Mouse (Mus musculus) midbrain, embryonic 11.5 days (tissue): ENCODE measurements around the gene Ubp1. TPM values are rescaled to one million over a fixed set of nuclear protein-coding genes. Genes with fewer than 3 reads are reported as not detected.

Experiments used
- ATAC-seq: fragments of 200-750 bp; cut with Nextera tagmentation; 2 replicates; pipeline ENCODE4 v1.8.0; 2017; ENCODE audit warnings: moderate TSS enrichment, moderate library complexity; ENCODE audit not compliant: low FRiP score
- DNase-seq: peaks from one replicate; pipeline ENCODE4 v3.0.0; 2015; ENCODE audit warnings: low spot score; ENCODE audit errors: missing footprints
- H3K27ac ChIP-seq: fragments of 300-500 bp; sonication (generic); 2 replicates; pipeline ENCODE4 v1.5.1; 2014; ENCODE audit warnings: low read depth, low read length
- H3K27me3 ChIP-seq: fragments of 300-500 bp; sonication (generic); 2 replicates; pipeline ENCODE4 v1.6.1; 2014; ENCODE audit warnings: mild to moderate bottlenecking, low read length, moderate library complexity, mixed read lengths; ENCODE audit not compliant: control insufficient read depth, insufficient read depth
- H3K36me3 ChIP-seq: fragments of 300-500 bp; sonication (generic); 2 replicates; pipeline ENCODE4 v1.6.1; 2014; ENCODE audit warnings: mild to moderate bottlenecking, low read length, moderate library complexity, mixed read lengths; ENCODE audit not compliant: control insufficient read depth, insufficient read depth
- H3K4me1 ChIP-seq: fragments of 300-500 bp; sonication (generic); 2 replicates; pipeline ENCODE4 v1.6.1; 2014; ENCODE audit warnings: low read length; ENCODE audit not compliant: control insufficient read depth, insufficient read depth
- H3K4me2 ChIP-seq: fragments of 300-500 bp; sonication (generic); 2 replicates; pipeline ENCODE4 v1.6.1; 2014; ENCODE audit warnings: mild to moderate bottlenecking, moderate library complexity
- H3K4me3 ChIP-seq: fragments of 300-500 bp; sonication (generic); 2 replicates; pipeline ENCODE4 v1.5.1; 2014; ENCODE audit warnings: low read depth, low read length
- H3K9ac ChIP-seq: fragments of 300-500 bp; sonication (generic); 2 replicates; pipeline ENCODE4 v1.6.1; 2014; ENCODE audit warnings: low read length
- H3K9me3 ChIP-seq: fragments of 300-500 bp; sonication (generic); 2 replicates; pipeline ENCODE4 v1.6.1; 2016; ENCODE audit warnings: low read length; ENCODE audit not compliant: control insufficient read depth
- WGBS: fragments of 180-500 bp; shearing (Covaris S2); extraction: QIAGEN DNeasy Blood & Tissue Kit; methylation state at CpG from one replicate; pipeline ENCODE4 v1.1.7; 2014; 5-methylcytosine and 5-hydroxymethylcytosine counted together
- polyA plus RNA-seq: library from polyadenylated mRNA; unstranded; fragments of >200 nt; fragmentation: Nextera tagmentation; extraction: Ambion mirVana; gene quantifications from 2 replicates; pipeline ENCODE4 v1.2.1, GENCODE M21; 2014

Gene Ubp1
- polyA plus RNA-seq, 1 experiment from 2014 or later, result 45.8 TPM

DNA sequence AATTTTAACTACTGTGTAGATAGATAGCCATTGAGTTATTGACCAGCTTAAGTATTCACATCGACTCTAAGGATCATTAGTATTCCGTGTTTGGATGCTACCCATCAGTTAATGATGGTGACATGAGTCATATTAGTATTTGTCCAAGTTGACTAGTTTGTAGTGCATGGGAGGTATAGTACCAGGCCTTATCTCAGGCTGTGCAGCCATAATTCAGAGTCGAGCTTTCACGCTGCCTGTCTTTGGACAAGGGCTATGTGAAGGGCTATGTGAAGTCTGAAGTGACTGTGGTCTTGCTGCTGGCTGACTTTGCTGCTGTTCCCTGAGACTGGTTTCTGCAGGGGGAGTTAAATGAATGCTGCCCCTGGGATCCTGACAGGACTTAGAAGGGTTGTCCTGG lies 27.0 kb downstream of the Ubp1 start:
- no peaks in the 10 kb centered on the region for H3K4me1 ChIP-seq
- peaks cover 7% of the 10 kb centered on the region; the same call in 1 of the 2 replicates for H3K36me3 ChIP-seq
- DNase-seq, result no peak

DNA sequence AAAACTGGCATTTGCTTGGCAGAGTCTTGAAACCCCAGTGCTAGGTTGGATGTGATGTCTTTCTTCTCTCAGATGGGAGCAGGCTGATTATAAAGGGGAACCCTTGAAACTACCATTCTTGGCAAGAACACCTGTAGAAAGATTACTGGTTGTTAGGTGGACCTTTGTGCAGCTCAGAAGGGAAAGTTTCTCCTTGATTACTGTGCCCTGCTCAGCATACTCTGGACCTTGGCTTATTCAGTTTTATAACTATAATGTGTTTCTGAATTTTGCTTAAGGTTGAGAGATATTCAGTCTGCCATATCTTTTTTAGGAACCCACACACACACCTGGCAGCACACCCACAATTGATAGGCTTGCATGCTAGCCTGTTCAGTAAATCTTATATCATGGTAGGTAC lies 33.0 kb downstream of the Ubp1 start:
- H3K9ac ChIP-seq, result no peak overlapping the region
- H3K27me3 ChIP-seq, result no peaks in the 10 kb centered on the region
- H3K4me3 ChIP-seq, result no peak overlapping the region
- H3K27ac ChIP-seq, result no peak overlapping the region
- H3K4me1 ChIP-seq, result no peaks in the 10 kb centered on the region
- DNase-seq, result no peak
- H3K9me3 ChIP-seq, result no peaks in the 10 kb centered on the region
- ATAC-seq, result no peak
- H3K36me3 ChIP-seq, result peaks cover 20% of the 10 kb centered on the region
- no peak overlapping the region for H3K4me2 ChIP-seq

More for the DNA sequence above, 27.0 kb downstream of the Ubp1 start:
- 95% methylated on average over 4 of the region's 4 CpGs for WGBS
- no peak overlapping the region for H3K27ac ChIP-seq
- H3K27me3 ChIP-seq, result no peaks in the 10 kb centered on the region
- no peak overlapping the region for H3K4me2 ChIP-seq
- no peak overlapping the region for H3K4me3 ChIP-seq
- no peak for ATAC-seq
- H3K9ac ChIP-seq, result no peak overlapping the region
- H3K9me3 ChIP-seq, result no peaks in the 10 kb centered on the region

DNA sequence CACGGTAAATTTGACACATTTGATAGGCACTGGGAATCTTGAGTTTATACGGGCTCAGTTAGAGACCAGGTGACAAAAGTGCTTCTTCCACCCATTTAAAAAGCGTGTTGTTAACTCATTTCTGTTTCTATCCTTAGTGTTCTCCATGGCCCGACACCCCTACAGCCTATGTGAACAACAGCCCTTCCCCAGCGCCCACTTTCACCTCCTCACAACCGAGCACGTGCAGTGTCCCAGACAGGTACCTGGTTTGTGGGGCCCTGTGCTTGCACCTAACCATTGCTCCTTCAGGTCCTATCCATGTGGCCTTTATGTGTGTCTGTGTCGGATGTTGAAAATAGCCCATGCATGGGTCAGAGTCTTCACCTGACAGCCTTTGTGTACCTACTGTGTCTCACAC lies 33.7 kb downstream of the Ubp1 start:
- H3K9ac ChIP-seq, result no peak overlapping the region
- ATAC-seq (no peak), DNase-seq (no peak)
- no peak overlapping the region for H3K4me2 ChIP-seq
- no peaks in the 10 kb centered on the region for H3K27me3 ChIP-seq
- no peaks in the 10 kb centered on the region for H3K9me3 ChIP-seq
- H3K4me1 ChIP-seq, result no peaks in the 10 kb centered on the region
- H3K4me3 ChIP-seq, result no peak overlapping the region
- H3K27ac ChIP-seq, result no peak overlapping the region
- H3K36me3 ChIP-seq, result peaks cover 22% of the 10 kb centered on the region
- WGBS, result 96% methylated on average over 8 of the region's 8 CpGs

DNA sequence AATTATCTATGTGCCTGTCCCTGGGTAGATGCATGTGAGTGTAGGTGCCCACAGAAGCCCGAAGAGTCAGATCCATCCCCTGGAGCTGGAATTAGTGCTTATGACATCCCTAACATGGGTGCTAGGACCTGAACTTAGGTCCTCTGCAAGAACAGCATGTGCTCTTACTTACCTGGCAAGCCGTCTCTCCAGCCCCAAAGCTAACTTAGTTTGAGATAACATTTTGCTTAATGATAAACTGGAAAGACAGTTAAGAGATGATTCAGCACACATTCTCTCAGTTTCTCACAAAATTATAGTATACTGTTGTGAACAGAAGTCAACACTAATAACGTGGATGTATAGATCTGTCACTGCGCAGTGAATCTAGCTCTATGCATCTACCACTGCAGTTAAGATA lies 36.1 kb downstream of the Ubp1 start:
- no peaks in the 10 kb centered on the region for H3K4me1 ChIP-seq
- H3K27ac ChIP-seq, result no peak overlapping the region
- no peaks in the 10 kb centered on the region for H3K9me3 ChIP-seq
- H3K4me3 ChIP-seq, result no peak overlapping the region
- no peak for DNase-seq
- H3K9ac ChIP-seq, result no peak overlapping the region
- no peak overlapping the region for H3K4me2 ChIP-seq
- H3K27me3 ChIP-seq, result no peaks in the 10 kb centered on the region
- no peak for ATAC-seq
- H3K36me3 ChIP-seq, result peaks cover 23% of the 10 kb centered on the region
- 94% methylated on average over 4 of the region's 4 CpGs for WGBS

DNA sequence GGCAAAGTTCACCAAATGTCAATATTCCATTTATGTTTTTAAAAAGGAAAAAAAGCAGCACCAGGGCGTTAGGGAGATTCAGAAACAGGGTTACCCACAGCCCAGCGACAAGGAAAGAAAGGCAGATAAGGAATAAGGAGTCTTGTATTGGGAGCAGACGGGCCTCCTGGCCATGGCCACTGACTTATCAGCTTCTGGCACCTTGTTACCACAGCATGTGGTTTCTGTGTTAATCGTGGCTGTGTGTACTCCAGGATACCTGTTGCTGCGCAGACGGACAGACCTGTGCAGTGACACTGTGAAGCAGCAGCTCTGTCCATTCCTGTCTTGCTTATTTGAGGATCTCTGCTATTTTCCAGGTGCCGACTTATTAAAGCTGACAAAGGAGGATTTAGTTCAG lies 38.2 kb downstream of the Ubp1 start:
- Histone ChIP-seq H3K27ac (no peak overlapping the region), H3K9me3 (no peaks in the 10 kb centered on the region), H3K36me3 (peaks cover 20% of the 10 kb centered on the region), H3K27me3 (no peaks in the 10 kb centered on the region), H3K4me2 (no peak overlapping the region), H3K4me1 (no peaks in the 10 kb centered on the region), H3K9ac (no peak overlapping the region), H3K4me3 (no peak overlapping the region)
- DNase-seq, result no peak
- WGBS, result 96% methylated on average over 7 of the region's 7 CpGs
- no peak for ATAC-seq

DNA sequence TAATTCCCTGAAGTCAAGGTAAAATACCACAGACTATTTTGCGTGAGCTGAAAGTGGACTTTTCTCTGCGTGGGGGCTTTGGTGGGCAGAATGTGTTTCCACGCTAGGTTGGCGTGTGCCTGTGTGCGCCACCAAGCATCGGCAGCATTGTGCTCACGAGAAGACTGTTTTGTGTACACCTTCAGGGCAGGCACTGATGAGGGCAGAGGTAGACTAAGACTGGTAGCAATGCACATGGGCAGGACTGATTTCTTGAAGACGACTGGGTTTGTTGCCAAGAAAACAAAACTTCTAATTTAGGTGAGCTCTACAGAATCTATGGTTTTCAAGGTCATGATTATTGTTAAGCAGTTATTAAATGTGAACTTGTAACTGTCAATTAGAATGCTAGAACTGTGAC lies 38.7 kb downstream of the Ubp1 start:
- H3K4me1 ChIP-seq, result no peaks in the 10 kb centered on the region
- 95% methylated on average over 8 of the region's 8 CpGs for WGBS
- DNase-seq (no peak), ATAC-seq (no peak)
- no peak overlapping the region for H3K4me2 ChIP-seq
- no peak overlapping the region for H3K9ac ChIP-seq
- H3K9me3 ChIP-seq, result no peaks in the 10 kb centered on the region
- no peak overlapping the region for H3K4me3 ChIP-seq
- H3K27me3 ChIP-seq, result no peaks in the 10 kb centered on the region
- H3K36me3 ChIP-seq, result peaks cover 19% of the 10 kb centered on the region
- H3K27ac ChIP-seq, result no peak overlapping the region

DNA sequence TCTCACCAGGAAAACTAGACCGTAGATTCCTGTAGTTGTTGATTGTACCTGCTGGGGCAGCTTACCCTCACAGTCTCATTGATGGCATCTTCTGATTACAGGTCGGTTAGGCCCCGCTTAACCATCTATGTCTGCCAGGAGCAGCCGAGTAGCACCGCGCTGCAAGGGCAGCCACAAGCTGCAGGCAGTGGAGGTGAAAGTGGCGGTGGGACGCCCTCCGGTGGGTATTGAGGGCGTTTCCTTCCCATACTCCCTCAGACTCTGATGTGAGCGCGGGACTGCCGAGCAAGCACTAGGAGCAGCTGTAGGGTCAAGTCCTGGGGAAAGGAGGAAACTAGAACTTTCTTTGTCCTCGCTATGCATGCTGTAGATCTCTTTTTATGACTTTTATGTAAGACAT lies 39.3 kb downstream of the Ubp1 start:
- Histone ChIP-seq H3K4me2 (no peak overlapping the region), H3K4me3 (no peak overlapping the region), H3K9ac (no peak overlapping the region), H3K9me3 (no peaks in the 10 kb centered on the region), H3K36me3 (peaks cover 16% of the 10 kb centered on the region), H3K27ac (no peak overlapping the region), H3K4me1 (no peaks in the 10 kb centered on the region), H3K27me3 (no peaks in the 10 kb centered on the region)
- ATAC-seq (no peak), DNase-seq (no peak)
- 95% methylated on average over 14 of the region's 14 CpGs for WGBS

DNA sequence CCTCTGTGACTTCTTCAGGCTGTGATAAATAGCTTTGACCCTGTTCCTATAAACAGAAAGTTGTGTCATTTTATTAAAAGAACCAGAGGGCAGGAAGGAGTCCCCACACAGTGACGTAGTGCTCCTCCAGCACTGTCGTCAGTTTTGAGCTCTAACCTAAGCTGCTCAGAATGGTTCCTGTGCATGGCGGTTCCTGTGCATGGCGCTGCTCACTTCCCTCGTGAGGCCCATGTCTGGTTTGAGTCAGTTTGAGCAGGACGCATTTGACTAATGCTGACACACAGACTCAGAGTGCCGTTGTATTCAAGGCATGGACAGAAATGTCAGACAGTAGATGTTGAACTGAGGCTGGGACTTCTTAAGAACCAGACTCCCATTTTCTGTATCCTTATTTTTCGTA lies 40.9 kb downstream of the Ubp1 start:
- Histone ChIP-seq H3K9me3 (no peaks in the 10 kb centered on the region), H3K4me1 (no peaks in the 10 kb centered on the region), H3K27me3 (no peaks in the 10 kb centered on the region), H3K4me2 (no peak overlapping the region), H3K27ac (no peak overlapping the region), H3K36me3 (peaks cover 20% of the 10 kb centered on the region), H3K4me3 (no peak overlapping the region), H3K9ac (no peak overlapping the region)
- 85% methylated on average over 8 of the region's 8 CpGs for WGBS
- DNase-seq (no peak), ATAC-seq (no peak)

DNA sequence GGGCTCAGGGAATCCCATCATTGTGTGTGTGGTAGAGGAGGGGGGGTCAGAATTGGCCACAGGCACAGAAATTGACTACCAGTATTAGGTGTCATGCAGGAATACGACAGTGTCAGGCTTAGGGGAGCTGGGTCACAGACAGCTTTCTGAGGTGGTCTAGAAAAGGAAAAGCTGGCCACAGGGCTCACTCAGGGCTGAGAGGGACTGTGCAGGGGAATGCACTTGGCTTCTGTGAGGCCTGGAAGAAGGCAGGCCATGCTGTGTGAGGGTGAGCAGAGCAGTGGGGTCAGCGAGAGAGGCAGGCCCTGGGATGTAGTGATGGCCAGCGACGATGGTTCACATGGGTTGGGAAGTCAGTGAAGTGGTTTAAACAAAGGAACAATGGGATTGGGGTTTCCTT lies 43.1 kb downstream of the Ubp1 start:
- H3K27ac ChIP-seq, result no peak overlapping the region
- no peak overlapping the region for H3K9ac ChIP-seq
- H3K4me1 ChIP-seq, result no peaks in the 10 kb centered on the region
- no peak for ATAC-seq
- no peaks in the 10 kb centered on the region for H3K9me3 ChIP-seq
- no peak for DNase-seq
- no peaks in the 10 kb centered on the region for H3K27me3 ChIP-seq
- WGBS, result 68% methylated on average over 4 of the region's 4 CpGs
- peaks cover 14% of the 10 kb centered on the region for H3K36me3 ChIP-seq
- no peak overlapping the region for H3K4me2 ChIP-seq
- H3K4me3 ChIP-seq, result no peak overlapping the region

DNA sequence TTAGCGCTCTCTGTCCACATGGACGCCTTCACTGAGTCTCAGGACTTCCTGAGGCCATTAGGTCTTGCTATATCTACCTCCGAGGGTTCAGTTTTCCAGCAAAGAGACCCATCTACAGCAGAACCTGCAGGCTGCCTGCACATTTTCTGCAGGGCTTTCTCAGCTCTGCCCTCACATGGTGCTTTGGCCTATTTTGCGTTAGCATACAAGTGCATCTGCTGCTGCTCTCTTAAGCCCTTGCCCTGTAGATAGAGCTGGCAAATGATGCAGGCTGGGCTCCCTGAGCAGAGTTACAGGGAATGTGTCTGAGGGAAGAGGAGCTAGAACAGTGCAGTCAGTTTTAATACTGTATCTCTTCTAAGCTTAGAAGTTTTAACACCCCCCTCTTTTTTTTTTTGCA lies 44.2 kb downstream of the Ubp1 start:
- ATAC-seq (no peak), DNase-seq (no peak)
- 88% methylated on average over 4 of the region's 4 CpGs for WGBS
- Histone ChIP-seq H3K27me3 (no peaks in the 10 kb centered on the region), H3K9ac (no peak overlapping the region), H3K27ac (no peak overlapping the region), H3K9me3 (no peaks in the 10 kb centered on the region), H3K4me2 (no peak overlapping the region), H3K4me3 (no peak overlapping the region), H3K36me3 (peaks cover 10% of the 10 kb centered on the region), H3K4me1 (no peaks in the 10 kb centered on the region)
